Mouse (Mus musculus) frontal cortex, postnatal 25 days (tissue): ENCODE results near the gene Mras.

Source experiments
- DNase-seq, 2 experiments: peaks; one replicate each; pipeline ENCODE4 v3.0.0; 2022; ENCODE audit warnings: low spot score in 2 of 2

Mras gene

GRCm38 (mm10) chr9:99437031-99437764 is at the start of gene Mras:
Mras (minus strand) TSS chr9:99437381.
- no peak for DNase-seq

- DNase-seq = no peak
Measured at GRCm38 (mm10) chr9:99485144-99485543, 48.0 kb upstream of the Mras start.

DNA sequence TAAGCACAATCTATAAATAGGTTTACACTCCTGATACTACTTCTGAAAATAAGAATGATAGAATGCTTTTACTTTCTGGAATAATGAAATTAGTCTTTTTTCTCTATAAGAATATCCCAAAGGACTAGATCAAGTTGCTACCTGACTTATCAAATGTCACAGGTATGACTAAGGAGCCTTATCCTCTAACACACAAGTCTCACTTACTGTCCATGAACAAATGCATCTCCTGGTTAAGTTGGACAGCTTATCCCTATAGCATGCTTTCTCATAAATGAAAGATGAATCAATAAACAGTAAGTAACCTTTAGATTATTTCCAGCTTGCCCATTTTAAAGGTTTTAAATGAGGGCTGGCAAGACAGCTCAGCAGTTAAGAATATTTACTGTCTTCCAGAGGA is 47.5 kb upstream of the Mras start:
- DNase-seq = no peak

DNA sequence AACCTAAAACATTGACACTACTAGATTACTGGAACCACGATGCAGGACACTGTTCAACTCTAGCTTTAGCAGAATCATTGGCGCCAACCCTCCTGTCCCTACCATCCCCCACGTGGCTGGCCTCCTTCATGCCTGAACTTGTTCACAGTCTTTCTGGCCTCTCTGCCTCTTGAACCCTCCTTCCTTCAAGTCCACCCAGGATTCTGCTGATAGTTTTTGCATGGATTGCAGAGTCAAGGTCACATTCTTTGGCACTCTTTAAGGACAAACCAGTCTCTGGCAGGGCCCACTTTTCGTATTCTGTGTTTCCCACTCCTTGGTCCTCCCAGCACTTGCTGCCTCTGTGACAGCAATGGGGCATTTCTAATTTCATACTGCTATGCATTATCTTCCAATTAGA is 46.0 kb upstream of the Mras start:
- DNase-seq = no peak

DNA sequence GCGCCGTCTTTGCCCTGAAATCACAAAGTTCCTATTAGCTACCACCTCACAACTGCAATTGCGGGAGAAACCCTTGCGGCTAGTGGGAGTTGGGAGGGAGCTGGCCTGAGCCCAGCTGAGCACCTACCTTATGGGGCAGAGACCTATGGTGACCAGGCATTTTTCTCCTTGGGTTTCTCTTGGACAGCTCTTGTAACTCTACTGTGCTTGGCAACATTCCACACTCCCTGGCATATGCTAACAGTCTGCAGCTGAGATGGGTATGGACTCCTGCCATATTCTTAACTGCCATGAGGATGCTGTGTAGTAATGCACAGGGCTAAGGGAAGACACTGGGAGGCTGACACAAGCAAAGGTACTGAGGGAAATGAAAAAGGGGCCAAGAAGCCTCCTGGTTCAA is 43.6 kb upstream of the Mras start:
- no peak for DNase-seq

DNA sequence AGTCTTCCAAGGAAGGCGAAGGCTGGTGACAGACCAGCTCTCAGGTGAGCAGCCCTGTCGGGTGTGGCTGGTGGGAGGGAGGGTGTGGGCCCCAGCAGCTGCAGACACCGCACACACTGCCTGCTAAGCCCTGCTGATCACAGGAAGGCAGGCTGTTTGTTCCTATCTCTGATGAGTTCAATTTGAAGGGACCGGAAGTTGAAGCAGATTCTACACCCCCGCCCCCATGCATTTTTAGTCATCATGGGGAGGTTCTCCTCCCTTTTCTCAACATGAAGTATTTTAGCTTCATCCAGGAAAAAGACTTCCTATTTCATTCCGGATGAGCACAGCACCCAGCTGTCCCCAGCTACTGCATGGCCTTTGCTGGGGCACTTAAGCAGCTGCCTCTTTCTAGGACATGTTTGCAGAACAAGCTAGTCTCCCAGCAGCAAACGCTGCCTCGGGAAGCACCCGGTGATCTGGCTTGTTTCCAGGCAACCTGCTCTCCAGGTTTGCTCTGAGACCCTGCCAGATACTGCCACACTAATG is 42.1 kb upstream of the Mras start:
- DNase-seq = no peak

DNA sequence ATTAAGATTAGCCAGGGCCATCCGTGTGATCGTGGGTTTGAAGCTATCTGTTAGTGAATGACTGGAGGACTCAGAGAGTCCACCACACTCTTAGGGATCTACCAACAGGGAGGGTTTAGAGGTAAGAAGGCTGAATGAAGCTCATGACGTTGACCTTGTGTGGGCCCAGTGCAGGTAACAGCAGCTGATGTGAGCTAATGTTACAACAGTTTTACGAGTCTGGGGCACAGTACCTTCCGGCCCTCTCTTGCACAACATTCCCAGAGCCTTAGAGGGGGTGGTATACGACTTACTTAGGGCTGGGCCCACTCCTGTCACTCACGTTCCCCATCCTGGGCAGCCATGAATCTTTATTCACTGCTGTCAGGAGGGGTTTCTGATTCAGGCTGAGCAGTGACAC is 34.2 kb upstream of the Mras start:
- DNase-seq = no peak

DNA sequence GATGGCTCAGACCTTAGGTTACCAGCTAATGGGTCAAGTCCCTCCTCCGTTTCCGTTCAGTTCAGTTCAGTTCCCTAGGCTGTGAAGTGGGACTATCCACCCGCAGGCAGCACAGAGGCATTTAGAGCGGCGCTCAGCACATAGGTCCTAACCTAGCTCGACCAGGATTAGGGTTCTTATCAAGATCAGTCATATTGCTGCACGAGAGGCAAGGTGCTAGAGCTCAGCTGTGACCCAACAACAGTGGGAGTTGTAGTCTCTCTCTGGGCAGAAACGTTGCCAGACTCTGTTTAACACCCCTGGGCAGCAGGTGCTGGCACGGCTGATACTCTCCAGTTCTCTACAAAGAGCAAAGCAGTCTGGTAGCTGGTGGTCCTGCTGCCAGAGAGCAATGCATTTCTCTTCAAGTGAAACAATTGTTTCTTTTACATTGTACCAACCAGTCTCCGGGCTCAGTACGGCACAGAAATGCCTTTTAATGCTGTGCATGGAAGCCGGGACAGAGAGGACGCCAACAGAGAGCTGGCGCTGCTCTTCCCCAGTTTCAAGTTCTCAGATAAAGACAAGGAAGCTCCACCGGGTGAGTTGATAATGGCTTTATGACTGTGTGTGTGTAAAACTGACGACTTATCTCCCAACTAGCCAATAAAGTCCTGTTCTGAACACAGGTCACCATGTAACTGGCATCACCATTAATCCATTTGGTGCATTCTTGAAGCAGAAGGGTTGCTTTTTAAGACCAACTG is 33.3 kb upstream of the Mras start:
- DNase-seq = no peak

DNA sequence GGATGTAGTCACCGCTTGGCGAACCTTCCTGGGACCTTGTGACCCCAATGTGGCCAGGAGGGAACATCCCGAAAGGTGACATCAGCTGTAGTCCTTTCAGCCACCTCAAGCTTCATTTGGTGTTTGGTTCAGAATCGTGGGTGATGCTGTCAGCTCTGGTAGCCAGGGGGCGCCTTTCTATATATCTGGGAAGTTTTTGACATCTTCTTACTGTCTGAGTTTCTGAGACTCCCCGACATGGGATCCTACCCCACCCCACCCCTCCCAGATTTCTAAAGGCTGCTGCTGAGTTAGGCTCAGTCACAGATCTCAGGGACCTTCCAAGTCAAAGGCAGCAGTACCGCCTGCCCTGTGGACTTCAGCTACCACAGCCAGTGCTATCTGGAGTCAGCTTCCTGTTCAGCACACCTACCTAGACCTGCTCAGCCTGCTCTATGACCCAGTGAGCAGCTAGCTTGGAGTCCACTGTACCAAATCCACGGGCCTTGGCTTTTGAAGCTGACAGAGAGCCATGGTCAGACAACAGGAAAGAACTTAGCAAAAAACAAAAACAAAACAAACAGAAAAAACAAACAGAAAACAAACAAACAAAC is 32.6 kb upstream of the Mras start:
- DNase-seq = no peak

- DNase-seq = no peak
Measured at GRCm38 (mm10) chr9:99468572-99468971, 31.4 kb upstream of the Mras start.

DNA sequence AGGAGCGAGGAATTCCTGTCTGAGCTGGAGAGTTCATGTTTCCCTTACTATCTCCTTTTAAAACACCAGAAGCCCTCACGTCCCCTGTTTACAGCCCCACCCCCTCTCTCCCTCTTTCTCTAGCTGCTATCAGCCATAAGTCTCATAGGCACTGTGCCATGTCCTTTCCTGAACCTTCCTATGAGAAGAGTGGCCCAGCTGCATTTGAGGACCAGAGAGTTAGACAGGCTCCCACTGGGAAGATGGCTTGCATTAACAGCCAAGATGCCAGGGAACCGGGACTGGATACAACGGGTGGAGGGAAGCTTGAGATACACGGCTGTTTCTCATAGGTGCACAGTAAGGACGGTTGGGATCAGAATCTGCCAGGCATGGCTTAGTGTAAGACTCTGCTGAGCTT is 27.7 kb upstream of the Mras start:
- DNase-seq = no peak

- no peak for DNase-seq
Measured at GRCm38 (mm10) chr9:99459730-99460129, 22.5 kb upstream of the Mras start.

DNA sequence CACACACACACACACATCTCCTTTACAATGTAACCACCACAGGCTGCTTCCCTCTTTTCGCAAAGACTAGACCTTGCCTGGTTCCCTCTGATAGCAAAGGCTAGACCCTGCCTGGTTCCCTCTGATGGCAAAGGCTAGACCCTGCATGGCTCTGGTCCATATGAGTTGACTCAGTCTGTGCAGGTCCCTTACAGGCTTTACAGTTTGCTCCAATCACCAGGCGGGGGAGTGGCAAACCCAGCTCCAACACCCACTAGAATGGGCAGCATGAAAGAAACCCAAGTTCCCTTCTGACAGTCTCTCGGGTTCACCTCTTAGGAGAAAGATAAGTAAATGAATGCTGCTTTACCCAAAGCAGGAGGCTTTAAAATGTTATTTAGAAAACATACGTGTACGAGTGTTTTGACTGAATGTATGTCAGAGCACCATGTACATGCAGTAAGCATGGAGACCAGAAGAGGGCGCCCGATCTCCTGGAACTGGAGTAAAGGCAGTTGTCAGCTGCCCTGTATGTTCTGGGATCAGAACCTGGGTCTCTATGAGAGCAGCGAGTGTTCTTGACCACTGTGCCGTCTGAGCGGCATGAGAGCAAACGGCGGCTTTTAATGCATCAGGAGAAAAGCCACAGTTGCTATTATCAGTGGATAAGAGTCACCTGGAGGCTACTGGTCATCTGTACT is 21.5 kb upstream of the Mras start:
- no peak for DNase-seq

DNA sequence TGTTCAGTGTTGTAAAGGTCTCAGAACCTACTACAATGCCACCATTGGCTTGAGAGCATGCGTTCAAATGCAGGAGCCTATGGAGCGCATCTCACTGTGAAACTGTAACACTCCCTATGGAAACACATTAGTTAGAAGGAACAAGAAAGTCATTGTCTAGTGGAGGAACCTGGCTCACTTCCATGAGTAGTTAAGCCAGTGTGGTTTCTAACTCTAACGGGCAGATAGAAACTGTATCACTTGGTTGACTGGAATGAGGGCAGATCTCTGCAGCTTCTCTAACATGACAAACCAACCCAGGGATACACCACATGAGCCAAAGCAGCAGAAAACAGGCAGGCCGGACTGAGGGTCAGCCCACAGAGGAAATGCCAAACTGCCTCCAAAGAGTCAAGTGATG is 17.0 kb upstream of the Mras start:
- no peak for DNase-seq

- no peak for DNase-seq
Measured at GRCm38 (mm10) chr9:99451161-99451560, 14.0 kb upstream of the Mras start, which contains the start of gene Nme9. Nme9 (plus strand) TSS chr9:99451475.

- DNase-seq = no peak
Measured at GRCm38 (mm10) chr9:99449886-99450647, 12.9 kb upstream of the Mras start.

- no peak for DNase-seq
Measured at GRCm38 (mm10) chr9:99447323-99447722, 10.1 kb upstream of the Mras start.

GRCm38 (mm10) chr9:99446259-99446658 is 9.1 kb upstream of the Mras start:
- no peak for DNase-seq

- DNase-seq = no peak
Measured at GRCm38 (mm10) chr9:99444590-99445178, 7.5 kb upstream of the Mras start.

DNA sequence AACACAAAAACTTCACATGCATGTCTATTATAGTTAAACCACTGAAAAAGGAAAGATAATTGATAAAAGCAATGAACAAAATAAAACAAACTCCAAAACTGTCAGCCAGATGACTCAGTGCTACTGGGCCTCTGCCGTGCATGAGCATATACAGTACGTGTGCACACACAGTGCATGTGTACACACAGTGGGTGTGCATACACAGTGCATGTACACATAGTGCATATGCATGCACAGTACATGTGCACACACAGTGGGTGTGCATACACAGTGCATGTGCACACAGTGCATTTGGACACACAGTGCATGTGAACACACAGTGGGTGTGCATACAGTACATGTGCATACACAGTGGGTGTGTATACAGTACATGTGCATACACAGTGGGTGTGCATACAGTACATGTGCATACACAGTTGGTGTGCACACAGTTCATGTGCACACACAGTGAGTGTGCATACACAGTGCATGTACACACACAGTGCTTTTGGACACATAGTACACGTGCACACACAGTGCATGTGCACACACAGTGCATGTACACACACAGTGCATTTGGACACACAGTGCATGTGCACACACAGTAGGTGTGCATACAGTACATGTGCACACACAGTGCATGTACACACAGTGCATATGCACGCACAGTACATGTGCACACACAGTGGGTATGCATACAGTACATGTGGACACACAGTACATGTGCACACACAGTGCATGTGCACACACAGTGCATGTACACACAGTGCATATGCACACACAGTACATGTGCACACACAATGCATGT is 4.7 kb upstream of the Mras start:
- DNase-seq = no peak
